Mouse (Mus musculus) olfactory bulb, adult 2 months (tissue): ENCODE data around the gene Rnf8.

Experiments used
- CTCF ChIP-seq: fragments of 200-500 bp; IDR thresholded peaks from 2 replicates; pipeline ENCODE4 v1.5.1; 2012; ENCODE audit warnings: low read depth, mild to moderate bottlenecking, low read length, moderate library complexity; ENCODE audit not compliant: insufficient read depth
- POLR2A ChIP-seq: fragments of 200-500 bp; IDR thresholded peaks from 2 replicates; pipeline ENCODE4 v1.6.1; 2012; ENCODE audit warnings: mild to moderate bottlenecking, low read depth, low read length, moderate library complexity; ENCODE audit not compliant: insufficient read depth

DNA sequence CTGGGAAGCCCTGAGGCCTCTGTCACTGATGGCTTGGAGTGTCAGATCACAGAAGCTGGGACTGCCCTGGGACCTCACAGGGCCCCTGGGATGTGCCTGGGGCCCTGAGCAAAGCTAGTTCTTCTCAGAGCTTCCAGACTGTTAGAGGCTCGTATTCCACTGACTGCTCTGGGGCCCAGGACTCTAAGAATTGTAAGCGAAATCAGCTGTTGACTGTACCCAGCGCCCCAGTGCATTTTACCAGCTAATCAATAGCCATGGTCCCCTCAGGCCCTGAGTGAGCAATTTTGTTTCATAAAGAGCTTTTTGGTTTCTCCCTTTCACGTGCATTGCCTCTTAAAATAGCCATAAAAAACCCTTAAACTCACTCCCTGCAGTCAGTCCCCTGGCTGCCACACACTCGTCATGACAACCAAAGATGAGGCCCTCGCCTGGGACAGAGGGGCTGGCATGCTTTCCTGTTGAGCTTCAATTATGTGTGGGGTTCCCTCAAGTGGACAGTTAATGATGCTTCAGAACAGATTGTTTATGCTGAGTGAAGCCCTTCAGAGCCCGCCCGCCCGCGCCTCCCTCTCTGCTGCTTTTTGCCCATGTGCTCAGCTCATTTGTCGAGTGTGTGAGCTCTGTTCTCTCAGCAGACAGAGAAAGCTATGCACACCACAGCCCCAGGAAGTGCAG is 25.2 kb upstream of the Rnf8 start:
- TF ChIP-seq CTCF = no peak
- TF ChIP-seq POLR2A = no peak
